Mouse (Mus musculus) embryonic facial prominence, embryonic 15.5 days (tissue): Measurements from ENCODE around the gene E2f2. TPM values are rescaled to one million over a fixed set of nuclear protein-coding genes. Genes with fewer than 3 reads are reported as not detected.
A peak's percentile ranks its signal among the peaks of the same experiment; 100 is the strongest.

ENCODE experiments used
- ATAC-seq: fragments of 200-750 bp; cut with Nextera tagmentation; 2 replicates; pipeline ENCODE4 v1.8.0; 2017; ENCODE audit warnings: low read depth, moderate TSS enrichment; ENCODE audit not compliant: insufficient number of reproducible peaks, low FRiP score, low TSS enrichment
- H3K27ac ChIP-seq: fragments of 300-500 bp; sonication (generic); replicated peaks from 2 replicates; pipeline ENCODE4 v1.5.1; 2015; ENCODE audit warnings: mild to moderate bottlenecking, inconsistent platforms
- H3K27me3 ChIP-seq: fragments of 300-500 bp; sonication (generic); 2 replicates; pipeline ENCODE4 v1.6.1; 2015; ENCODE audit warnings: inconsistent platforms
- H3K36me3 ChIP-seq: fragments of 300-500 bp; sonication (generic); 2 replicates; pipeline ENCODE4 v1.6.1; 2015; ENCODE audit warnings: mild to moderate bottlenecking, inconsistent platforms
- H3K4me1 ChIP-seq: fragments of 300-500 bp; sonication (generic); 2 replicates; pipeline ENCODE4 v1.6.1; 2015; ENCODE audit warnings: inconsistent platforms
- H3K4me2 ChIP-seq: fragments of 300-500 bp; sonication (generic); replicated peaks from 2 replicates; pipeline ENCODE4 v1.6.1; 2015; ENCODE audit warnings: mild to moderate bottlenecking, inconsistent platforms
- H3K4me3 ChIP-seq: fragments of 300-500 bp; sonication (generic); replicated peaks from 2 replicates; pipeline ENCODE4 v1.5.1; 2015; ENCODE audit warnings: mild to moderate bottlenecking, inconsistent platforms
- H3K9ac ChIP-seq: fragments of 300-500 bp; sonication (generic); 2 replicates; pipeline ENCODE4 v1.6.1; 2015; ENCODE audit warnings: inconsistent platforms
- H3K9me3 ChIP-seq: fragments of 300-500 bp; sonication (generic); replicated peaks from 2 replicates; pipeline ENCODE4 v1.6.1; 2016; ENCODE audit warnings: inconsistent platforms
- WGBS: fragments of 180-500 bp; shearing (Covaris S2); methylation state at CpG from one replicate; pipeline ENCODE4 v1.1.7; 2015; 5-methylcytosine and 5-hydroxymethylcytosine counted together
- polyA plus RNA-seq: library from polyadenylated mRNA; unstranded; fragments of >200 nt; fragmentation: Nextera tagmentation; extraction: Ambion mirVana; gene quantifications from 2 replicates; pipeline ENCODE4 v1.2.1, GENCODE M21; 2015

E2f2 gene
- polyA plus RNA-seq, 1 experiment from 2014 or later = 10.1 TPM

DNA sequence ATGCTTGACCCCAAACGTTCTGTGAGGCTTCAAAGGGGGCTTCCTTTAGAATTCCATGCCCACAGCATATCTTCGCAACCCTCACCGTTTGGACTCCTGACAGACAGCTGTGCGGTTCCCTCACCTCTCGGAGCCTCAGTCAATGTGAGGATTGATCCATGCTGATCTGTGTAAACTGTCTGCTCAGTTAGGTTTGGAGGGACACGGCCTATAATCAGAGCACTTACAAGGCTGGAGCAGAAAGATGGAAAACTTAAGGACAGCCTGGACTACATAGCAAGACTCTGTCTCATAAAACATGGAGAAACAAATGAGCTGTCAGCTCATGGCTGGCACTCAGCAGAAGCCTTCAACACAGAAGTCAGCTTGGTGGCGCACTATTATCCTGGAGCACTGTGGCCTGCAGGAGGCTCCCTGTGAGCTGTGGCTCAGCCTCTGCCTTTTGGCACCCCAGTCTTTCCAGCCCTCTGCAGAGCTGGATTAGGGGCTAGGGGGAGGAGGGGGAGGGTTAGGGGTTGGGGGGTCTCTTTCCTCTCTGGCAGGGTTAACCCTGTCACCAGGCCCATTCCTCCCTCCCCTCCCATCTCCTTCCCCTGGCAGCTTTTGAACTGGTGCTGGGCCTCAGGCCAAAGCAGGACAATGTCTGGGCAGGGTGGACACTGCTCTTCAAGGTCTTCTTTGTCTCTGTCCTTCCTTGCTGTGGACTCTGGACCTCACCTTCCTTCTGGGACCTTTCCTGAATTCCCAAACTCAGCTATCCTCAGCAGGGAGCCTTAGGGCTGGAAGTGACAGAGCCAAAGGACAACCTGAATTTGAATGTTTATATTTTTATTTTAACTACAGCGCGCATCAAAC is 36.1 kb upstream of the E2f2 start:
- no peak for ATAC-seq
- no peaks in the 10 kb centered on the region for H3K9me3 ChIP-seq
- 37% methylated on average over 9 of the region's 9 CpGs for WGBS
- peak overlapping the region; percentile 98 for H3K27ac ChIP-seq
- H3K4me2 ChIP-seq = peak overlapping the region; percentile 75
- peaks cover 60% of the 10 kb centered on the region for H3K4me1 ChIP-seq
- no peaks in the 10 kb centered on the region for H3K27me3 ChIP-seq
- H3K4me3 ChIP-seq = no peak overlapping the region; the same call in 1 of the 2 replicates
- no peaks in the 10 kb centered on the region for H3K36me3 ChIP-seq
- H3K9ac ChIP-seq = no peak overlapping the region; the same call in 1 of the 2 replicates

DNA sequence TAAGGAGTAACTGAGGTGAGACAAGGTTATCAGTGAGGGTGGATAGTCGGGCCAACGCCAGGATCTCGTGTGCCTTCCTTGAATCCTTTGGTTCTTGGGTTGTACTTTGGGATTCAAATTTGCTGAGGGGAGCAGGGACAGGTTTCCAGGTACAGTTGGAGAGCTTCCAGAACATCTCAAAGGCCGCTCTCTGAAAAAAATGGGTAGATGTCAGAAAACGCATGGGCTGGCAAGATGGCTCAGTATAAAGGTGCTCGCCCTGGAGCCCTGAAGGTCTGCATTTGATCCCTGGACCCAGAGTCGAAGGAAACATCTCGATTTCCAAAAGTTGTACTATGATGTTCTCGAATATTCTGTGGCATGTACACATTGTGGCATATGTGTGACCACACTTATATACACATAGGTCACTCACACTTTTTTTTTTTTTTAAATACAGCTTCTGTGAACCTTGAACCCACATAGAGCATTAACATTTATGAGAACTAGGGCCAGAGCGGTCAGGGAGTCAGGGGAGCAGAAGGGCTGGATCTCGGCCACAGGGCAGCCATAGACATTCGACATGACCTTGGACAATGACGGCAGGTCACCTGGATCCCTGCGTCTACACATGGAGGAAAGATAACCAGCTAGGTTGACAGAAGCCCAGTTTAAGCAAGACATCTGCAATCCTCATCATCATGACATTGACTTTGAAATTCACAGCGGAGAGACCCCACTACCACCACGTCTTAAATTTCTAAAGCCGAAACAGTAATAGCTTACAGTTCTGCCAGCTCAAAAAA is 32.7 kb upstream of the E2f2 start:
- no peaks in the 10 kb centered on the region for H3K9me3 ChIP-seq
- H3K4me3 ChIP-seq = peak overlapping the region; percentile 25
- H3K27ac ChIP-seq = peak overlapping the region; percentile 98
- peak overlapping the region; percentile 45 for H3K4me2 ChIP-seq
- no peak overlapping the region for H3K9ac ChIP-seq
- no peak for ATAC-seq
- no peaks in the 10 kb centered on the region for H3K36me3 ChIP-seq
- H3K4me1 ChIP-seq = peaks cover 69% of the 10 kb centered on the region
- 43% methylated on average over 17 of the region's 17 CpGs for WGBS
- no peaks in the 10 kb centered on the region for H3K27me3 ChIP-seq

DNA sequence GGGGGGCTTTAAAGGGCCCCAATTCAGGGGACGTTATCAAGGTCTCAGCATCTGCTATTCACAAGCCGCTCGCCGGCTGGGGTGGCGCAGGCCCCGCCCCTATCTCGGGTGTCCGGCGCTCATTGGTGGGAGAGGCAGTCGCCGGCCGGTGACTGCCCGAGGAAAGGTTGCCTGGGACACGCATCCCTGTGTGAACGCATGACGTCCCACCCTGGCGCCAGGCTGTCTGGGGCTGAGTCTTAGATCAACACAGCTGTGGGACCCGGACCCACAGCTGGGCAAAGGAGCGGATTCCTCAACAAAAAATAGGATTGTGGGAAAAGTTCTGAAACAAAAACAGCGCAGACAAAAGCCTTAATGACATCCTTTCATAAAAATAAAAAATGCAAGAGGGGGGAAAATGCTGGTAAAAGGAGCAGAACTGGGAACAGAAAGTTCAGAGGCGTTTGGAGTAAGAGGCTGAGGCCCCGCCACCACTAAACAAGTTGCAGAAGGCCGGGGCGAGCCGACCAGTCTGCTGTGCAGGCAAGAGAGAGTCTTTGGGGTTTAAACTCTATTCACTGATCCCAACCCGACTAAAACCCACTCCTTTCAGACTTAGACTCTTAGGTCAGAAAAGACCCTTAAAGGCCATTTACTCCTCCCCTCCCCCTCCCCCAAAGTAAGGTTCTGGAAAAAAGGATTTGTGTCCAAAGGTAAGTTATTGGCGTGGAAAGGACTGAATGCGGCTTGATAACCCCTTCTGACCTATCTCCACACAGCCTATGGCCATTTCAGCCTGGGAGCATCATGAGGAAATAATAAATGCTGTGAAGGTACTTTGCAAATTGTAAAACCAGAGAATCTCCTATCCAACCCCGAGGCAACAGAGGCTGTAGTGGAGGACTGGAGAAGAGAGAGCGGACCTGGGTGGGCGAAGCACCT is 31.6 kb upstream of the E2f2 start:
- Histone ChIP-seq H3K4me3 (peak overlapping the region; percentile 25), H3K4me2 (peak overlapping the region; percentile 45), H3K27me3 (no peaks in the 10 kb centered on the region), H3K27ac (peak overlapping the region; percentile 98), H3K4me1 (peaks cover 63% of the 10 kb centered on the region), H3K36me3 (no peaks in the 10 kb centered on the region), H3K9ac (0 out of 2 replicates have a peak overlapping the region, but pooled peaks have one; percentile 3), H3K9me3 (no peaks in the 10 kb centered on the region)
- ATAC-seq = peak; percentile 89
- 4% methylated on average over 31 of the region's 31 CpGs for WGBS

DNA sequence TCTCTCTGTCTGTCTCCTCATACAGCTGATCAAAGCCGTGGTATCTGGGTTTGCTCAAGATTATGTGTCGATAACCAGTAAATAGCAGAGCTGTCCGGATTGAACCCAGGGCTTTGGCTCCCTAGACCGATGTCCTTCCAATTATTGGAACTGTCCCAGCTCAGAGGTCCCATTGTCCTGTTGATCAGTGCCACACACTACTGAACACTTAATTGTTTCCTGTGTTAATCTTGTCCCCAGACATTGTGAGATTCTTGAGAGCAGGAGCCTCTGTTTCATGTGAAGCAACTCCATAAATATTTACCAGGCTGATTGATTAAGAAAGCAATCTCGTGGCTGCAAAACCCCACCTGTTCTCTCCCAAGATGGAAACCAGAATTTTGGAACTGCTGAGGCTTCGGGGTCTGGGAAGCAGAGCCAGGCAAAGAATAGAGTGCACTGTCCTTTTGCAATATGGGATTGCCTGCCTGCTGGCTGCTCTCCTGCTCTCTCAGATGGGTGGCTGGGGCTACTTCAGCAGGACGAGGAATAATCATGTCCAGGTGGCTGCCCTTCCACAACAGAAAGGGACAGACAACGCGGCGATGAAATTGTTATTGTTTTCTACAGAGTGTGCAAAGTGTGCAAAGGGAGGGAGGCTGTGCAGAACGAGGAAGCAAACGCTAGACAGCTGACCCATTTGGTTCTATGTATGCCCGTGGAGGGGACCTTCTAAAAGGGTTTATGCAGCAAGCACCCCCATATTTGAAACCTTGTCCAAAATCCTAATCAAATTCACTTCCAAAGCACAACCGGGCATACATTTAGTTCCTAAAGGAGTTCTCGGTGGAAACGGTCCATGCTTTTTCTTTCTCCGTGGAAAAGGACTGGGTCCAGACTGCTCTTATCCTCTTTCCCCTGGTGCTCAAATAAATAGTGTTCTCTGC is 29.7 kb upstream of the E2f2 start:
- H3K36me3 ChIP-seq = no peaks in the 10 kb centered on the region
- H3K4me3 ChIP-seq = peak overlapping the region; percentile 92
- no peaks in the 10 kb centered on the region for H3K9me3 ChIP-seq
- no peaks in the 10 kb centered on the region for H3K27me3 ChIP-seq
- 8% methylated on average over 17 of the region's 17 CpGs for WGBS
- no peak overlapping the region; the same call in 1 of the 2 replicates for H3K9ac ChIP-seq
- peak overlapping the region; percentile 98 for H3K27ac ChIP-seq
- ATAC-seq = no peak
- H3K4me2 ChIP-seq = peak overlapping the region; percentile 73
- H3K4me1 ChIP-seq = peaks cover 71% of the 10 kb centered on the region

DNA sequence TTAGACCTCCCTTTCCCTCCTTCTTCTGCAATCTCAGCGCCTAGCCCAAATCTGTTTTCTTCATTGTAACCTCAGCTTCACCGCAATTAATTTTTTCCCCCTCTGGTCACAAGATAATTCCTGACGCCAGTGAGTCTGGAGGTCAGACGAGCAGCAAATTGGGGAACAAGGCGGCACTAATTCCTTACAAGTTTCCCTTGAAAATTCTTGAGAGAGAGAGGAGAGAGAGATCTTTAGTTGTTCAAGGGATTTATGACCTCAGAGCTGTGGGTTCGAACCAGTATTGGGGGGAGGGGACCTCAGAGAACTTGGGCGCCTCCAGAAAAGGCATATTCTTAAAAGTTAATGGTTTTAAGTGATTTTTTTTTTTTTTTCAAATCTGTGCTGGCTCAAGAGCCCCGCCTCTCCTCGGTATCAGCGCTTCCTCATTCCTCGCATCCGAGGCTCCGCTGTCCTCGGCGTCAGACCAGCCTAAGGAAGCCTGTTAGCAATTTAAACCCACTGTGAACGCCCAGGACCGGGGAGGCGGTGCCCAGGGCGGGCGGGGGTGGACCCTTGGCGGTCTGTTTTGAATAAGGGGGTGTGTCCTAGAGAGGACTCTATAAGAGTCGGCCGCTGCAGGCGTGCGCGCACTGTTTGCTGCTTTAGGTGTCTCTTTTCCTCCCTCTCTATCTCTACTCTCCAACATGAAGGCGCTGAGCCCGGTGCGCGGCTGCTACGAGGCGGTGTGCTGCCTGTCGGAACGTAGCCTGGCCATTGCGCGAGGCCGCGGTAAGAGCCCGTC is 28.8 kb upstream of the E2f2 start, which contains the start of gene Id3:
TSS of gene Id3 (plus strand) at position 305 of the 784 bp plus-strand sequence.
- Histone ChIP-seq H3K4me2 (peak within 1 kb of the TSS; percentile 73), H3K27ac (peak within 1 kb of the TSS; percentile 98), H3K27me3 (no peaks in the 10 kb centered on the region), H3K9me3 (no peaks in the 10 kb centered on the region), H3K9ac (peak within 1 kb of the TSS; percentile 91), H3K36me3 (no peaks in the 10 kb centered on the region), H3K4me3 (peak within 1 kb of the TSS; percentile 92), H3K4me1 (peaks cover 76% of the 10 kb centered on the region)
- under 1% methylated on average over 39 of the region's 39 CpGs for WGBS
- peak; percentile 87 for ATAC-seq

DNA sequence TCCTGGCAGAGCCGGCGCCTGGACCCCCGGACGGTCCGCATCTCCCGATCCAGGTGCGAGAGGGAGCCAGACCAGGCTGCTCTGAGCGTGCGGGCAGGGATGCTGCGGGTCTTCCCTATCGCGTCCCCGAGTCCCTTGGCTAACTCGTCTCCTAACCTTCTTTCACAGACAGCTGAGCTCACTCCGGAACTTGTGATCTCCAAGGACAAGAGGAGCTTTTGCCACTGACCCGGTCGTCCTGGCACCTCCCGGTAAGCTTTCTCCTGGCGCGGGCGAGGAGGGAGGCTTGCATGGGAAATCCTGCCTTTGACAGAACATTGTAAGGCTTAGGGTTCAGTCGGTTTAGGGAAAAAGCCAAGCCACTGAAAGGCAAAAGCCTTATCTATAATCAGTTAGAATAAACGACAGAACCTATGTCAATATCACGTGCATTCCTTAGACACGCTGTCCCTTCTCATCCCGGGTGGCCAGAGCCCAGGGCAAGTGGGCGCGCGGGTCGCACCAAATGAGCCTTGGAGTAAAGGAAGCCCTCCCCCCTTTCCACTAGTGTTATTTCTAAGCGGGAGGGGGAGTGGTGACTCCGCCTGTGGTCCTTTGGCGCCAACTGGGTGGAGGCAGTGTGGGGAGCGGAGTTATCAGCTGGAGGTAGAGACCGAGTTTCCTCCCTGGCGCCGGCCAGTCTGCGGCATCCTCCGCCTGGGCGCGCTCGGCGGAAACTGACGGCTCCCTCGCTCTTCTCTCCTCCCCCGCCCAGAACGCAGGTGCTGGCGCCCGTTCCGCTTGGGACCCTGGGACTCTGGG is 27.9 kb upstream of the E2f2 start:
- WGBS = under 1% methylated on average over 50 of the region's 50 CpGs
- Histone ChIP-seq H3K9me3 (no peaks in the 10 kb centered on the region), H3K4me1 (peaks cover 76% of the 10 kb centered on the region), H3K4me2 (peak overlapping the region; percentile 73), H3K9ac (peak overlapping the region; percentile 91), H3K4me3 (peak overlapping the region; percentile 92), H3K27me3 (no peaks in the 10 kb centered on the region), H3K27ac (peak overlapping the region; percentile 98), H3K36me3 (no peaks in the 10 kb centered on the region)
- no peak for ATAC-seq

DNA sequence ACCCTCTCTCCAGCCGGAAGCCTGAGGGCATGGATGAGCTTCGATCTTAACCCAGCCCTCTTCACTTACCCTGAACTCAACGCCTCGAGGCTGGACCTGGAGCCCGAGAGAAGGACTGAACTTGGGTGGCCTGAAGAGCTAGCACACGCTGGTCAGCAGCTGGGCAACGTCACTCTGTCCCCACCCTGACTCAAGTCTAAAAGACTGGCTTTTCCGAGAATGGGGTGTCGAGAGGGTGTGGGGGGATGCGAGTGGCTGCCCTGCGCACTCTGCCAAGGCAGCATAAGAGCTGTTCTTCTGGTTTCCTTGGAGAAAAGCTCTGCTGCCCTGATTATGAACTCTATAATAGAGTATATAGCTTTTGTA is 27.3 kb upstream of the E2f2 start:
- H3K27ac ChIP-seq = peak overlapping the region; percentile 98
- H3K9me3 ChIP-seq = no peaks in the 10 kb centered on the region
- peaks cover 72% of the 10 kb centered on the region for H3K4me1 ChIP-seq
- H3K9ac ChIP-seq = peak overlapping the region; percentile 91
- WGBS = 1% methylated on average over 11 of the region's 11 CpGs
- peak overlapping the region; percentile 73 for H3K4me2 ChIP-seq
- H3K27me3 ChIP-seq = no peaks in the 10 kb centered on the region
- H3K36me3 ChIP-seq = no peaks in the 10 kb centered on the region
- peak overlapping the region; percentile 92 for H3K4me3 ChIP-seq
- no peak for ATAC-seq

DNA sequence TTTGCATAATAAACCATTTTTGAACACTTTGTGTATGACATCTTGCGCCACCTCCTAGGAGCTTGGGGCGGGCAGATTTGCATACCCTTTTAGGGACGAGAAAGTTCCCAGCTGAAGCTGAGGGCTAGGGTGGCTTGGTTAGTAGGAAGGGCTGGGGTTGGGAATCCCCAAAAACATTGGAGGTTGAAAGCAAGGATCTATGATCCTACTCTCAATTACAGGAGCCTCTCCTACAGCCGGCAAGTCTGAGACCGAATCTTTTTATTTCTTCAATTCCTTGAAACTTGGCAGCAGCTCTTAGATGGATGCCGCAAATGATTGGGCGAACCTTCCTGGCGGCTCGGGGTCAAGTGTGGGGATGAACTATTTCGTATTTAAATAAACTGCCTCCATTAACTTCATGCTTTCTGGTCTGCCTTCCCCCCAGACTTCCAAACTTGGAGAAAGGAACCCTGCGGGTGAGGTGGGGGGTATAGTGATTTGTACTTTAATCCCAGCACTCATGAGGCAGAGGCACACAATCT is 26.8 kb upstream of the E2f2 start:
- WGBS = 4% methylated on average over 11 of the region's 11 CpGs
- Histone ChIP-seq H3K9ac (peak overlapping the region; percentile 91), H3K4me3 (peak overlapping the region; percentile 92), H3K27me3 (no peaks in the 10 kb centered on the region), H3K4me2 (peak overlapping the region; percentile 73), H3K4me1 (peaks cover 72% of the 10 kb centered on the region), H3K36me3 (no peaks in the 10 kb centered on the region), H3K9me3 (no peaks in the 10 kb centered on the region), H3K27ac (peak overlapping the region; percentile 98)
- no peak for ATAC-seq
